Mouse (Mus musculus) limb, embryonic 15.5 days (tissue): ENCODE measurements around the gene Plekhg5. TPM values are rescaled to one million over a fixed set of nuclear protein-coding genes. Genes with fewer than 3 reads are reported as not detected.
A peak's percentile ranks its signal among the peaks of the same experiment; 100 is the strongest.

Source experiments
- ATAC-seq: fragments of 200-750 bp; cut with Nextera tagmentation; 2 replicates; pipeline ENCODE4 v1.8.0; 2017; ENCODE audit warnings: low read depth, moderate TSS enrichment; ENCODE audit not compliant: insufficient number of reproducible peaks, low FRiP score, low TSS enrichment
- H3K27ac ChIP-seq: fragments of 300-500 bp; sonication (generic); 2 replicates; pipeline ENCODE4 v1.5.1; 2015; ENCODE audit warnings: moderate library complexity, mild to moderate bottlenecking, inconsistent platforms
- H3K27me3 ChIP-seq: fragments of 300-500 bp; sonication (generic); 2 replicates; pipeline ENCODE4 v1.6.1; 2015; ENCODE audit warnings: inconsistent platforms
- H3K36me3 ChIP-seq: fragments of 300-500 bp; sonication (generic); 2 replicates; pipeline ENCODE4 v1.6.1; 2015; ENCODE audit warnings: inconsistent platforms
- H3K4me1 ChIP-seq: fragments of 300-500 bp; sonication (generic); 2 replicates; pipeline ENCODE4 v1.6.1; 2015; ENCODE audit warnings: inconsistent platforms
- H3K4me2 ChIP-seq: fragments of 300-500 bp; sonication (generic); 2 replicates; pipeline ENCODE4 v1.6.1; 2015; ENCODE audit warnings: mild to moderate bottlenecking, inconsistent platforms
- H3K4me3 ChIP-seq: fragments of 300-500 bp; sonication (generic); 2 replicates; pipeline ENCODE4 v1.5.1; 2015; ENCODE audit warnings: mild to moderate bottlenecking, inconsistent platforms
- H3K9ac ChIP-seq: fragments of 300-500 bp; sonication (generic); 2 replicates; pipeline ENCODE4 v1.6.1; 2015; ENCODE audit warnings: inconsistent platforms
- H3K9me3 ChIP-seq: fragments of 300-500 bp; sonication (generic); 2 replicates; pipeline ENCODE4 v1.6.1; 2016; ENCODE audit warnings: inconsistent platforms
- WGBS: fragments of 180-500 bp; shearing (Covaris S2); methylation state at CpG from one replicate; pipeline ENCODE4 v1.1.7; 2015; 5-methylcytosine and 5-hydroxymethylcytosine counted together
- polyA plus RNA-seq: library from polyadenylated mRNA; unstranded; fragments of >200 nt; fragmentation: Nextera tagmentation; extraction: Ambion mirVana; gene quantifications from 2 replicates; pipeline ENCODE4 v1.2.1, GENCODE M21; 2015

The Plekhg5 gene
- polyA plus RNA-seq, 1 experiment from 2014 or later, result 18.5 TPM

DNA sequence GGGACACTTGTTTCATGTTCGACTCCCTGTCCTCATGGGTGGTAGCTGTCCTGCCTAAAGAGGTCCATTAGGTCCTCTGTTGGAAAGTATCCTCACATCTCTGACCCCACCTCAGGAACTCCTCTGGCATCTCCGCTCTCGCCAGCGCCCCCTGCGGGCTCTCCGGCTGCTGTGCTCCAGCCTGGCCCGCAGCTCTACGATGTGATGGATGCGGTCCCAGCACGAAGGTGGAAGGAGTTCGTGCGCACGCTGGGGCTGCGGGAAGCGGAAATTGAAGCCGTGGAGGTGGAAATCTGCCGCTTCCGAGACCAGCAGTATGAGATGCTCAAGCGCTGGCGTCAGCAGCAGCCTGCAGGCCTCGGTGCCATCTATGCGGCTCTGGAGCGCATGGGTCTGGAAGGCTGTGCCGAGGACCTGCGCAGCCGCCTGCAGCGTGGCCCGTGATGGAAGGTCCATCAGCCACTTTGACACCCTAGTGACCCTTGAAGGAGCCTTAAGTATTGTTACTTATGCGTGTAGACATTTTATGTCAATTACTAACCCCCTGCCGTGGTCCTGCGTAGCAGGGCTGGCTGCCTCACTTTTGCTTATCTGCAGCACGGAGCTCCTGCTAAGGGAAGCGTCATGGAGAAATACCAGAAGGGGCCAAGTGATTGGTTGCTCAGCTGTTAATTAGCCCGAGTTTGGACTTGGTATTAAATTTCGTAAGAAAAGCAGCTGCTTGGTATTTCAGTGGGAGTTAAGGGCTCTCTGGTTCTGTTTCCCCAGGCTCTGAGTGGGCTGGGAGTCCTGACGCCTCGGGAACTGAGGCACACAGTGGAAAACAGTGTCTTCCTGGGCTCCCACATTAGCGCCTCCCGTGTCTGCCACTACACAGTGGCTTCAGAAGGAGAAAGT is 47.3 kb downstream of the Plekhg5 start:
- no peaks in the 10 kb centered on the region for H3K9me3 ChIP-seq
- H3K9ac ChIP-seq, result no peak overlapping the region
- peak overlapping the region; percentile 9 for H3K4me3 ChIP-seq
- H3K27me3 ChIP-seq, result peaks cover 100% of the 10 kb centered on the region
- peaks cover 5% of the 10 kb centered on the region for H3K36me3 ChIP-seq
- no peak for ATAC-seq
- WGBS, result 6% methylated on average over 39 of the region's 39 CpGs
- peak overlapping the region; percentile 21 for H3K4me2 ChIP-seq
- peaks cover 34% of the 10 kb centered on the region for H3K4me1 ChIP-seq
- no peak overlapping the region for H3K27ac ChIP-seq

DNA sequence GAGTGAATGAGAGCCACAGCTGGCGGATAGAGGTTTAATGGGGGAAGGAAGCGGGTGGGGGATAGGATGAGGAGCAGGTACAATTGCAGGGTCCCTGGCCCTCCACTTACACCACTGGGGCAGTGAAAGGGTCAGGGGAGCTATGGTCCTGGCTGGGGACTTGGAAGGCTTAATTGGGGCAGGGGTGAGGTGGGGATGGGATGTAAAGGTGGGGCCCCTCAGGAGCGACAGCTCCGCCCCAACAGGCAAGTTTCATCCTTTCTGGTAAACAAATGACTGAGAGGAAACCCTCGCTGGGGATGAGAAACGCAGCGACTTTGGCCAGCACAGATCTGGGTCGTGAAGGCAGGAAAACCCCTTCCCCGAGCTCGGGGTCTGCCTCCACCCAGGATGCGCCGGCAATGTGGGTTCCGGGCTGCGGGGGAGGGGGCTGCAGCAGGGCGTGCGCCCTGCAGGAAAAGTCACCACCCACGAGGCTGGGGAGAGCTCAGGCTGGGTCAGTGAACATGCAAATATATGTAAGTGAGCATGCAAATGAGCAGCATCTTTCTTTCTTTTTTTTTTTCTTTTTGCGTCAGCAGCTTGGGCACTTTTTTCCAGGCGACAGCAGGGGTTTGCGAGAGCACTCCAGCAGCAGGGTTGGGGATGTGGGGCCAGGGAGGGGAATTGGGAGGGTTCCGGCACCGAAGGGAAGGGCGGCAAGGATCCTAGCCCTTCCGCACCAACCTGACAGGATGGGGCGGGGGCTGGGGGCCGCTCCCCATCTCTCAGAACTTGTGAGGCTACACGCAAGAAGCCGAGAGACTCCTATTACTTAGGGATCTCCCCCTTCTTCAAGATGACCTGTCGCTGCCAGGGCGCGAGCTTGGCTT is 48.2 kb downstream of the Plekhg5 start:
- H3K4me3 ChIP-seq, result peak overlapping the region; percentile 21
- 2% methylated on average over 31 of the region's 31 CpGs for WGBS
- H3K4me1 ChIP-seq, result peaks cover 41% of the 10 kb centered on the region
- H3K27ac ChIP-seq, result no peak overlapping the region
- no peak for ATAC-seq
- H3K9ac ChIP-seq, result no peak overlapping the region
- peaks cover 100% of the 10 kb centered on the region for H3K27me3 ChIP-seq
- peak overlapping the region; percentile 36 for H3K4me2 ChIP-seq
- no peaks in the 10 kb centered on the region for H3K9me3 ChIP-seq
- H3K36me3 ChIP-seq, result no peaks in the 10 kb centered on the region

DNA sequence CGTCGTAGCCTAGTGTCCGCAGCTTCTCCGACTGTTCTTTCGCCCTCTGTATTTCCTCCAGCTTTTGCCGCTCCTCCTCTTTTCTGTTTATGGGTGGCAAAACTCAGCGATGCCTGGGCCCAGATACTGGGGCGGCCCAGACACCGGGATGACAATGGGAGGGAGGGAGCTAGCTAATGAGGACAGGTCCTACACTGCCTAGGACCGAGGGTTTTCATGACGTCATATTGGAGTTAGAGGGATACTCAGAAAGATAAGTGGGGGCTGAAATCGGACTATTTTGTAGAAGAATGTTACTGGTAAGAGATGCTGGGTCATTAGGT is 48.8 kb downstream of the Plekhg5 start:
- Histone ChIP-seq H3K36me3 (no peaks in the 10 kb centered on the region), H3K27ac (no peak overlapping the region), H3K4me2 (peak overlapping the region; percentile 36), H3K4me1 (peaks cover 41% of the 10 kb centered on the region), H3K9ac (no peak overlapping the region), H3K27me3 (peaks cover 100% of the 10 kb centered on the region), H3K9me3 (no peaks in the 10 kb centered on the region), H3K4me3 (peak overlapping the region; percentile 21; the same call in 1 of the 2 replicates)
- 3% methylated on average over 12 of the region's 12 CpGs for WGBS
- no peak for ATAC-seq

DNA sequence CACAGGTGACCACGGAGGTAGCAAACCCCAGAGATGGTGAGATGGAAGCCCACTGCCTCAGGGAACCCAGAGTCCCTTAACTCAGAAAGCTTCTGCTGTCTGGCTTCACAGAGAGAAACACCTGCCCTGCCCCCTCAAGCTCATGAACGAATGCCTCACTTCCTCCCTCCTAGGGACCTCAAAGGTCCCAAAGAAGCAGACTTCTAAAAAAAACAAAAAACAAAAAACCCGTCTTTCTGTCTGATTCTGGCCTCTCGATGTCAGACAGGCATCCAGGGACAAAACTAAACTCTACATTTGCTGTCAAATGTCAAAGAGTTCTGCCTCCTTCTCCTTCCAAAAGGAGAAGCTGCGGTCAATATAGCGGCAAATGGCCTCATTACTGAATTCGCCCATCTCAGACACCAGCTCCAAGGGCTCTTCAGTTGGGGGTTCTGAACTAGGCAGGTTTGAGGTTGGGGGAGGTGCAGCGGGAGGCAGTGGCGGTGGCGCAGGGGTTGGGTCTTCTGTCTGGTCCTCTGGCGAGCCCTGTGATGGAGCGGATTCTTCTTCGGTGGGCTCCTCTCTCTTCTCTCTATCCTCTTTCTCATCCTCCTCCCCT is 52.2 kb downstream of the Plekhg5 start:
- WGBS, result 13% methylated on average over 13 of the region's 13 CpGs
- Histone ChIP-seq H3K36me3 (no peaks in the 10 kb centered on the region), H3K4me3 (no peak overlapping the region), H3K9ac (no peak overlapping the region), H3K4me2 (no peak overlapping the region), H3K27ac (no peak overlapping the region), H3K4me1 (peaks cover 42% of the 10 kb centered on the region), H3K27me3 (peaks cover 100% of the 10 kb centered on the region), H3K9me3 (no peaks in the 10 kb centered on the region)
- no peak for ATAC-seq

DNA sequence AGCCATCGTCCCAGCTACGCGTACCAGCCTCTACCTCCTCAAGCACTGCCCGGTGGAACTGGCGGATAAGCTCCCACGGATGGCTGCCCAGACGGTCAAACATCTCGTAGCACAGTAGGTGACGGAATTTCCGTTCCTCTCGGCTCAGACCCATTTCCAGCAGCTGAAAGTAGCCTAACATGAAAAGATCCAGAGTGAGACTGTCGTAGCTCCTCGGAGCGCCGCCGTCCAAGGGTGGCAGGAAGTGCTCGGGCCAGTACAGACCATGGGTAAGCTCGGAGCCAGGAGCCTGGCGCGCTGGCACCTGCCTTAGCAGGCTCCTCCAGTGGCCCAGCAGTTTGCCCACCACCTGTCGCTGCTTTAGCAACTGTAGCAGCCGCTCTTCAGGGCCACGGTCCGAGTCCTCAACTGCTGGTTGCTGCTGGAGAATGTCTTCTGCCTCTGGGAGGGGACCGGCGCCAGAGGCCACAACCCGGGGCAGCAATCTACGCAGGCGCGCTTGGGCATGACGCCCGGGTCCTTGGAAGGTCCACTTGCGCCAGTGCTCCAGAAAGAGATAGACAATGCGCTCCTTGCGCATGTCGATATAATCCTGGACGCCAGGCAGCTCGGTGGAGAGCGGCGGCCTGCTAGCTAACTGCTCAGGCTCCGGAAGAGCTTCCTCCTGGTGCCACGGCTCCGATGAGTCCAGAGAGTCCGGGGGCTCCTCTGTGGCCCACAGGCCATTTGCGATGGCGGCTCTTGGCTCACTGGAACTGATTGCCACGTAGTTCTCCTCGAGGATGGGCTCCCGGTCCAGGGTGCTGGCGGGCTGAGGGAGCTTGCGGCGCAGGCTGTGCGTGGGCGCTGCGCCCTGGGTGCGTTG is 53.1 kb downstream of the Plekhg5 start:
- Histone ChIP-seq H3K9me3 (no peaks in the 10 kb centered on the region), H3K27ac (no peak overlapping the region), H3K4me2 (peak overlapping the region; percentile 44), H3K36me3 (no peaks in the 10 kb centered on the region), H3K4me1 (peaks cover 35% of the 10 kb centered on the region), H3K27me3 (peaks cover 100% of the 10 kb centered on the region), H3K9ac (no peak overlapping the region), H3K4me3 (peak overlapping the region; percentile 27)
- no peak for ATAC-seq
- WGBS, result 7% methylated on average over 56 of the region's 56 CpGs

DNA sequence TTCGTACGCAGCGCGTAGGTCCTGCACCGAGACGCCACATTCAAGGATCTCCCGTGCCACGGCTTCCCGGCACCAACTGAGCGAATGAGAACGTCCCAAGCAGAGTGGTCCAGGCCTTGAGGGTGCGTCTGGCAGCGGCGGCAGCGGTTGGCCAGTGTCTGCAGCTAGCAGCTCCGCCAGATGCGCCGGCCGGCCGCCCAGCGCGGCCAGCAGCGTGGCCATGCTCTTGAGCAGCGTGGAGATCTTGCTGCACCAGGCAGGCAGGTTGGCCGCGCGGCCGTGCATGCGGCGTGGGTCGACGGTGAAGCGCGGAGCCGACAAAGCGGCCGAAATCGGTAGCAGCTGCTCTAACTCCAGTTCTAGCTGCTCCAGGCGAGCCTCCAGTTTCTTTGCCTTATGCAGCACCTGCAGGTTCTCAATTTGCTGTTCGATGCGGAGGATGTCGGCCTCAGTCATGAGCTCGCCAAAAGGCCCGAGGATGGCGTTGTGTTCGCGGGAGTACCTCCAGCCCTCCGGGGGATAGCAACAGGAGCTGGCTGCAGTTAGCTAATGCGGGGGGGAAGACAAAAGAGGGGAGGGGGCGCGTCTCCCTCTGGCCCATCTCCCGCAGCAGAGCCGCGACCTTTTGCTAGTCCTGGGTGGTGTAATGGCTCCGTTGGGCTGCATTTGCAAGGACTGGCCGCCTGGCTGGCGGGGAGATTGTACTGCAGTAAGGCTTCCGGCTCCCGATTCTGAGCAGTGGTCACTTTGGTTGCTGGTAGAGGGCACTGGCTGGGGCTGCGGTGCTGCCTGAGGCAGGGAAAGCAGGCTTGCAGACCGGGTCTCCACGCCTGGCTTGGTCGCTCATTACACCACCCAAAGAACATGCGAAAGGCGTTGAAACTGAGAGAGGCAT is 54.0 kb downstream of the Plekhg5 start:
- H3K4me1 ChIP-seq, result peaks cover 35% of the 10 kb centered on the region
- H3K9me3 ChIP-seq, result no peaks in the 10 kb centered on the region
- H3K27ac ChIP-seq, result no peak overlapping the region
- H3K27me3 ChIP-seq, result peaks cover 100% of the 10 kb centered on the region
- 9% methylated on average over 65 of the region's 65 CpGs for WGBS
- H3K4me2 ChIP-seq, result peak overlapping the region; percentile 44
- no peaks in the 10 kb centered on the region for H3K36me3 ChIP-seq
- peak overlapping the region; percentile 27 for H3K4me3 ChIP-seq
- H3K9ac ChIP-seq, result no peak overlapping the region
- ATAC-seq, result no peak

DNA sequence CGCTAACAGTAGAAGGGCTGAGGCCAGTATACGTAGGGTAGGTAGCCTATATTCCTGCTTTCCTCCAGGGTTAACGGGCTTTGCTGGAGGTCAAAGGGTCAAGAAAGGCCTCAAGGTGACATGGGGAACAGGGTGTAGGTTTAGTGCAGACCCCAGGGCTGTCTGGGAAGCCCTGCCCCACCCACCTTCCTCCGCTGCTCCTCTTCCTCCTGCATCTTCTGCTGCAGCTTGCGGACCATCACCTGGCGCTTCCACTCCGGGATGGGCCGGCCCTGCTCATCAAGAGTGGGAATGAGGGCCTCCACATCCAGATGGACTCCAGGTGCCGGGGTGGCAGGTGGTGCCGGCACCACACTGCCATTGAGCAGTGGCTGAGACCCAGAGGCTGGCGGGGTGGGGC is 55.6 kb downstream of the Plekhg5 start:
- ATAC-seq, result no peak
- WGBS, result 84% methylated on average over 11 of the region's 11 CpGs

DNA sequence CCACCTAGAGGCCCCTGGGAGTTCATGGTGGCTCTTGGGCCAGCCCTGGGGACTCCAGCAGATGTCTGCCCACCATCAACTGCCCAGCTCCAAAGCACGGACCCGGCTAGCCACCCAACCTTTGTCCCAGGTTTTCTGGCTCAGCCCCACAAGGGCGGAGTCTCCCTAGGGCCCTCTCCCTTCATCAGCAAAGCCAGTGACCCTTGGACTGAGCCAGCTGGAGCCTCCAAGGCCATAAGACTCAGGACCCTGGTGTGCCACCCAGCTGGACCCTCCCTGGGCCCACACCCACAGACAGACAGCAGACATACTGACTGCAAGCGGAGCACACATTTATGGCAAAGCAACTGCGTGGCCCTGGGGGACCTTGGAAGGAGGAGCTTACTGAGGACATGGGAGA is 56.5 kb downstream of the Plekhg5 start:
- no peak for ATAC-seq
- 61% methylated on average over 5 of the region's 5 CpGs for WGBS
- Histone ChIP-seq H3K27me3 (peaks cover 100% of the 10 kb centered on the region), H3K9ac (no peak overlapping the region), H3K4me2 (no peak overlapping the region), H3K9me3 (no peaks in the 10 kb centered on the region), H3K27ac (no peak overlapping the region), H3K4me1 (peaks cover 48% of the 10 kb centered on the region), H3K4me3 (no peak overlapping the region), H3K36me3 (no peaks in the 10 kb centered on the region)

More for the DNA sequence above, 55.6 kb downstream of the Plekhg5 start:
- H3K4me1 ChIP-seq, result peaks cover 48% of the 10 kb centered on the region
- no peaks in the 10 kb centered on the region for H3K9me3 ChIP-seq
- H3K27ac ChIP-seq, result no peak overlapping the region
- H3K4me3 ChIP-seq, result no peak overlapping the region
- H3K4me2 ChIP-seq, result no peak overlapping the region
- H3K9ac ChIP-seq, result no peak overlapping the region
- H3K36me3 ChIP-seq, result no peaks in the 10 kb centered on the region
- H3K27me3 ChIP-seq, result peaks cover 100% of the 10 kb centered on the region

DNA sequence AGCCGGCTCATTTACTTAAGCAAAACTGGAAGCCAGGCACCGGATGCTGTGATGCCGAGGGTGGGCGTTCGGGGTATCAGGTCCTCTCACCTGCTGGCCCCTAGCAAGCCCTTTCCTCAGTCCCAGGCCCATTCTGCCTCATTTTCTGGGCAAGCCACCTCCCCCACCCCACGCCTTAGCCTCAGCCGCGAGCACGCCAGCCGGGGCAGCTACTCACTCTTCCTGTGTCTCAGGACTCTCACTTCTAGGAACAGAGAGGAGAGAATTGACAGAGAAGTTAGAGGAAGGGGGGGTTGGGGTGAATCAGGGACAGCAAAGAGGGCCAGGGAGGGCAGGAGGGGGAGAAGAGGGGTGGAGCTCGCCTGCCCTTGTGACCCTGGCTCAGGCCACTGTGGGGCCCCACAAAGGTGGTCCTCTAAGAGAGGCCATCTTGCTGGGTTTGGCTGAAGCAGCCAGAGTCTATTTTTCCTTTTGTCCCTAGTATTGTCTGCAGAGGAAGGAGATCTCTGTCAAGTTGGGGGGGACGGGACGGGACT is 57.2 kb downstream of the Plekhg5 start:
- WGBS, result 32% methylated on average over 13 of the region's 13 CpGs
- H3K27ac ChIP-seq, result no peak overlapping the region

More for the DNA sequence above, 57.2 kb downstream of the Plekhg5 start:
- H3K4me3 ChIP-seq, result no peak overlapping the region
- H3K27me3 ChIP-seq, result peaks cover 100% of the 10 kb centered on the region
- peaks cover 48% of the 10 kb centered on the region for H3K4me1 ChIP-seq
- H3K4me2 ChIP-seq, result no peak overlapping the region
- no peak overlapping the region for H3K9ac ChIP-seq
- ATAC-seq, result no peak
- no peaks in the 10 kb centered on the region for H3K9me3 ChIP-seq
- no peaks in the 10 kb centered on the region for H3K36me3 ChIP-seq
